In the genomic region with DNA sequence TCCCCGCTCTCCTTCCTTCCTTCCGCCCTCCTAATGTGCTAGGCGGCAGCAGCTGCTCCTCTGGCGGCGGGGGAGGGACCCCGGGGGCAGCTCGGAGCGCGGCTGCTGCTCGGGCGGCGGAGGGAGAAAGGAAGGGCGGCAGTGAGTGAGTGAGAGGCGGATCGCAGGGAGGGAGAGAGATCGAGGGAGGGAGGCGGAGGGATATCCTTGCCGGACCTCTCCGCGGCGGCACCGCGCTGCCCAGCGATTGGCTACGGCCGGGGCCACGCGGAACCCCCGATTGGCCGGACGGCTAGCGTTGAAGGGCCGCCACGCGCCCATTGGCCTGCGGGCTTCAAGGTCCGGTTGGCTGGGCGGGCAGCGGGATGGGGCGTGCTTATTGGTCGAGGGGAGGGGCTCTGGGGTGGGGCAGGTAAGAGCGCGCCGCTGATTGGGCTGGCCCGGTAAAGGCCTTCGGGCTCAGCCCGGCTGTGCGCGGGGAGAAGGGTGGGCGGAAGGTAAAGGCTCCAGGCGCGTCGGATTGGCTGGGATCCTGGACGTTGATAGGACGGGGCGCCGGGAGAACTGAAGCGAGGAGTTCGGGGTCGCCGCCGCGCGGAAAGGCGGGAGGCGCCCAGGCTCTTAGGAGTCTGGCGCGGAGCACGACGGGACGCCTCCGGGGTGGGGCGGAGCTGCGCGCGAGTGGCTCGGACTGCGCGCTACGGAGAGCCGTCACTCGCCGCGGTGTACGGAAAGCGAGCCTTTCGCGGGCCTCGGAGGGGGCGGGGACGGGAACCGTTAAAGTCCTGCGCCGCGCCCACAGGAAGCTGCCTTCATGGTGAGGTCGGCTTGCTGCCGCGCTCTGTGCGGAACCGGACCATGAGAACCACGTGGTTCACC, we compare ENCODE assay signal across 2 mouse cellular contexts.
A peak's percentile ranks its signal among the peaks of the same experiment; 100 is the strongest.
TF ChIP-seq lines count a peak whose summit lies in the region.

TSS of gene Kpnb1 (minus strand) at position 118 of the 879 bp plus-strand sequence.

TF ChIP-seq in C2C12, 6 proteins besides CTCF, POLR2A, EP300 and RAD21 (continued from another document):
- TF ChIP-seq MYOD1 (IDR thresholded peaks at IDR 0.05; ENCODE audit: control insufficient read depth, insufficient read length, low read depth): no peak
TF ChIP-seq in C2C12: peak in this region for 1.

TF ChIP-seq in myocyte, 11 proteins besides CTCF, POLR2A, EP300 and RAD21 (continued from another document):
- TF ChIP-seq MYOD1 (IDR thresholded peaks at IDR 0.05; ENCODE audit: control insufficient read depth in 1 of 3, insufficient read length in 2 of 3, low read depth in 2 of 3) (peak in 2 of 3 experiments; percentile 52 to 70), REST (IDR thresholded peaks at IDR 0.05; ENCODE audit: insufficient read depth, insufficient read length) (peak; percentile 42), POLR2AphosphoS2 (IDR thresholded peaks at IDR 0.05; ENCODE audit: insufficient read length, low read depth) (peak; percentile 97), MYOG (IDR thresholded peaks at IDR 0.05; ENCODE audit: control insufficient read depth in 1 of 3, insufficient read depth in 1 of 3, insufficient read length in 2 of 3, low read depth in 2 of 3) (peak in 2 of 3 experiments; percentile 66 to 81), USF1 (IDR thresholded peaks at IDR 0.05; ENCODE audit: low read depth) (no peak), CEBPB (IDR thresholded peaks at IDR 0.05; ENCODE audit: insufficient read depth, poor library complexity, severe bottlenecking) (no peak)
